Mouse (Mus musculus): Measurements from ENCODE around the gene Sh3d19.

Sh3d19 gene

DNA sequence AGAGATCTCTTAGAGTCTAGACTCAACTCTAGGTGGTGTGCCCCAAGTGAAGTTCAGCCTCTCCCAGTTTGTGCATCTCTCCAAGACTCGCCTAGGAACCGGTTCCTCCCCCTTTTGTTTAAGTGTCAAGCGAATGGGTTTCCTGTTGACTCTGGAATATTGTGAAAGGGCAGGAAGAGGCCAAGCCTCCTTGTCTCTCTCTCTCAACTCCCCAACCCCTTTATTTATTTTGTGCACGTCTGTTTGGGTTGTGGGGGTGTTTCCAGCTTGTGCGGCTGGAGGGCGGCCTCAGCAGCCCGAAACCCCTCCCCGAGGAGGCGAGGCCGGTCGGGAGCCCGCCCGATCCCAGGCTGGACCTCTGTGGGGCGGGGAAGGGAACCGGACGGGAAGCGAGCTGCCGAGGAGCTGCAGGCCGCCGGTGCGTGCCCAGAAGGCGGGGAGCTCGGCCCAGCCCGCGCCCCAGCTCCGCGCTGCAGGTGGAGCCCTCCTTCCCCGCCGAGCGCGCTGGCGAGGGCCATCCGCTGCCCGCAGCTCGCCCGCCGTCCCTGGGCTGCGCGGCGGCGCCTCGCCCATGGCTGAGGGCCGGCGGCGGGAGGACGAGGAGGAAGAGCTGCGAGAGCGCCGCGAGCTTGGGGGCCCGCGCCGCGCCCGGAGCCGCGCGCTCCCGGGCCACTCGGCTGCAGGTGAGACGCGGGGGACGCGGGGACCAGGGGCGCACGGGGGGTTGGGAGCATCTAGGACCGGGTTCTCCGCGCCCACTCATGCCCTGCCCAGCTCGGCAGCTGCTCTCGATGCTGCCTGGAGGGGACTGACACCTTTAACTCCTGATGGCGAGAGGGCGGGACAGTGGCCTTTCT lies at the start of gene Sh3d19:
Sh3d19 (plus strand) TSS at position 368 of the 857 bp plus-strand sequence.
- peak; percentile 78 to 85 for DNase-seq

- peak; percentile 53 to 61 for DNase-seq
Measured at GRCm38 (mm10) chr3:85922331-85922730, 48.6 kb upstream of the Sh3d19 start.

- no peak for DNase-seq
Measured at GRCm38 (mm10) chr3:85923343-85923742, 47.6 kb upstream of the Sh3d19 start.

DNA sequence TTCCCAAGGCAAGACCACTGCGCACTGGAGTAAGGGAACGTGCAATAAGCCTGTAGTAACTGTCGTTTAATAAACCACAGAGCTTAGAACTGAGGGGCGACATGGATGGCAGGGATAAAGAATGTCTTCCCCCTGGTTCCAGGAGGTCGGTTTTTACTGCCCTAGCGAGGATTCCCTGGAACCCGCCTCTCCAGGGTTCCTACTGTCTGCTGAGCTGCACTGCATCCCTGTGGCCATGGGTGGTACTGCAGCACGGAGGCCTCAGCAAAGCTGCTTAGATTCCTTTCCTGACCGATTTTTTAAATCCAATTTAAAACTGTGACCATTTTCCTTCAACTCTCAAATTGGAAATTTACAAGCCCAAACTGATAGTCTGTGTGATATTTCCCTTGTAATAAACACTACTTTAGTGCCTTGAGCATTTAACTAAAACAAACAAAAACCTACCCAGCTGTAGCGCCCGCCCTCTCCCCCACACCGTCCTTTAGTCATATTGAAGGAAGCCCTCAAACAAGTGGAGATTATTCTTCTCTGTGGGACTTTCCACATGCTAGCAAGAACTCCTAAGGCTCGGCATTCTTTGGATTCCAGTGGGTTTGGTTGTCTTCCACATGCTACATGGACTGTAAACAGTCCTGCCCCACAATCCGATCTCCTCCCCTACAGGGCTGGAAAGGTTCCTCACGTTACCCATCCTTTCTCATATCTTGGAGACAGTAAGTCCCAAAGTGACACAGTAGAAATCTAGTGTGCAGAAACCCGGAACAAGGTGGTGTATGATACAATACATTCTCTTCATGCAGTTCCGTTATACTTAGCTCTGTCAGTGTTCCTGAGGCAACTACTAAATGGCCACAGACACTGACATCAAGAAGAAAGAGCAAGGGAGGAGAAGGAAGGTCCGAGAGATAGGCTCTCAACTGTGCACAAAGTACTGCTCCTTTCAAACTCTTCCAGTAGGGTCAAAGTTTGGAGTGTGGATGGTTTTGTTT lies 46.7 kb upstream of the Sh3d19 start:
- DNase-seq = peak; percentile 91 to 93

DNA sequence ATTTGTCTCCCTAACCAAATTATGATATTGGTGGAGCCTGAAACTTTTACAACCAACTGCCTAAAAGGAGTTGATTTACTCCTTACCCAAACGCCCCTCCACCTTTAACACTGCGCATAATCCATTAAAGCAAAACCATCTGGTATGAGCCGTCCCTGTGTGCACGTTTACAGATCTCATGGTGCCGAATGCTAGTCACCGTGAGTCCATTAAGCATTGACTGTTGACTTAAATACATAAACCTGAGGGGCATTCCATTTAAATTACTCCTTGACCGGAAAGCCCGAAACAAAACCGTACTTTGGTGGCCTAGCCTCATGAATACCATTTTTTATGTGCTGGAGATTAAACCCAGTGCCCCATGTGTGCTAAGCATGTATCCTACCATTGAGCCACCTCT lies 43.6 kb upstream of the Sh3d19 start:
- no peak for DNase-seq

GRCm38 (mm10) chr3:85928140-85928611 lies 42.7 kb upstream of the Sh3d19 start:
- peak; percentile 16 to 54 for DNase-seq

DNA sequence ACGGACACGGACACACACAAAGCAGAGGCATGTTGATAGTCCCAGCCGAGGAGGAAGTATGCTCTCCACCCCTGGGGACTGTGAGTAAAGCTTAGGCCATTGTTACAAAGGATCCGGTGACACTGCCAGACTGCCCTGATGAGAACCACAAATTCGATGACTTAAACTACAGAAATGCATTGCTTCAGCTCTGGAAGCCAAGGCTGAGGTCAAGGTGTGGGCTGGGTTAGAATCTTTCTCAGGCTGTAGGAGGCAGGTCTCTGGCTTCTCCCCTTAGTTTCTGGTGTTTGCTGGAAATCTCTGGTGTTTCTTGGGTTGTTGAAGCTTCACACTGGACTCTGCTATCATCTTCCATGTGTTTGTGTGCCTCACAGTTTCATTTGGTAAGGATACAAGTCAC lies 41.2 kb upstream of the Sh3d19 start:
- no peak for DNase-seq

DNA sequence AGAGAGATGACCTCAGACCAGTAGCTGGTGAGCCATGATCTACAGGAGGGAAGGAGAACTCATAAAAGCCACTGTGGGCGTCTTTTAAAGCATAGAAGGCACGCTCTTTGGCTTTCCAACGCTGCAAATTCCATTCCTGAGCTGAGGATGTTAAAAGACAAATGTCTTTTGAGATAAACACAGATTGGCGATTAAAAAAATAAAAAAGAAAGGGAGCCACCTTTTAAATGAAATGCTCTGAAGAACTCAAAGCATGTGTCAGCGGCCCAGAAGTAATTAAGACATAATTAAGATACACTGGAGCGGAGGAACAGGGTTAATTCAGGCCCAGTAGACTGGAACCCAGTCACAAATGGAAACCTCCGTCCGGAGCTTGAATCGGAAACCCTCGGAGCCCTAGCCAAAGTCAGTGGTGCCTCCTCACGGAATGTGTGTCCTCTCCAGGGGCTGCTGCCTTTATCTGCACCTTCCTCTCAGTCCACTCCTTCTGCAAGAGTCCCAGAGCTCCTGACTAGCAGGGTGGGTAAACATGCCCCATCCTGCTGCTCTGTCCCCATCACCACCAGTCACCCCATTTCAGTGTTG lies 40.1 kb upstream of the Sh3d19 start:
- no peak for DNase-seq

DNA sequence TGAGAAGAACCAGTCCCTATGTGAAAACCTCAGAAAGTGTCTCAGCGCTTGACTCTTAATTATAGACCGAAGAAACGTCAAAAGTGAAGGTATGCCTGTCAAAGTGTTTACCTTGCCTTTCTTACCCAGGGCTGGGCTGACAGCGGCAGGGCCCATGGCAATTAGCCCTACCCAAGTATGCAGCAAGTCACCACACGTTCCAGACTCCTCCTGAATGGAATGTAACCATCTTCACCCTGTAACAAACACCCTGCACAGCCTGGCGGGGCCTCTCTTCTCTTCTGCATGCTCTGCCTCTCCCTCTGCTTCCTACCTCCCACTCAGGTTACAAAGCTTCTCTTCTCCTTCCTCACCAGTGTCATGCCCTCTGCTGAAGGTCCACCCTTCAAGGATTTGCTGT lies 39.0 kb upstream of the Sh3d19 start:
- DNase-seq = no peak

- DNase-seq = no peak
Measured at GRCm38 (mm10) chr3:85933586-85933985, 37.3 kb upstream of the Sh3d19 start.

DNA sequence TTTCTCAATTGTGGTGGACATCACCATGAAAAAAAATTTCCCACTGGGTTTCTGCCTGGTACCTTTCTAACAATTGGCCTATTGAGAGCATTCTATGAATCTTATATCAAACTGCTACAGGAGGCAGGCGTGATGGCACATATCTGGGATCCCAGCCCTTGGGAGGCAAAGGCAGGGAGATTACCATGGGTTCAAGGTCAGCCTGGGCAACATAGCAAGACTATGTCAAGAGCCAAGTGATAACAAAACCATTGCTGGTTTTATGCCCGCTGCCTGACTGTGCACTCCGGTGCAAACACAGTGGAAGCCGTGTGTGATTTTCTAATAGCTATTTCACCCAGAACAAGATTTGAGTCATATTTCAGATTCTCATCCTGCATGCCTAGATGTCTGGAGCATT lies 20.0 kb upstream of the Sh3d19 start:
- no peak for DNase-seq

DNA sequence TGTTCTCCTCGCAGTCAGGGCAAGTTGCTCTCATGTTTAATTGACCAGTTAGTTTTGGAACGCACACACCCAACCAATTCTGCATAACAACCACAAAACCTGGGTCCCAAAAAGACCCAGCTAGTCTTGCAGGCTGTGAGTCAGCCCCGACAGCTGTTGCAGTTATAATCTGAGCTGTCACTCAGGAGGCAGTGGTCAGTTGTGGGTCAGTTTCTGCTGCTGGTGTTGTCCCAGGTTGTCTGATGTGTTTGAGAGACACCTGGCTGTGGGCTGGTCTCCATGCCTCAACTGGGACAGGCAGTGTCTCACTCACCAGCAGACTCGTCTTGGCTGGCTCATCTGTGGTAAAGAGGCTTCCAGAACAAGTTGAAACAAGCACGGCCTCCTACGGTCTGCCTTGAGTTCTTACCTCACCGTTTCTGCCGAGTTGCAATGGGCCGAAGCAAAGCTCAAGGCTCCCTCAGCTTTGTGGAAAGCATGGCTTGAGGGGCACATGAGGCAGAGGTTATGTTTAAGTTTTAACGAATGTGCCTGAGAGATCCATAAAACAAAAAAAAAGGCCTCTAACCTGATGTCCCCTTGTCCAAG lies 18.1 kb upstream of the Sh3d19 start:
- no peak for DNase-seq

- no peak for DNase-seq
Measured at GRCm38 (mm10) chr3:85955269-85955668, 15.6 kb upstream of the Sh3d19 start.

GRCm38 (mm10) chr3:85955704-85956103 lies 15.2 kb upstream of the Sh3d19 start:
- no peak for DNase-seq

GRCm38 (mm10) chr3:85959669-85960068 lies 11.2 kb upstream of the Sh3d19 start:
- no peak for DNase-seq

- DNase-seq = no peak
Measured at GRCm38 (mm10) chr3:85961134-85961533, 9.8 kb upstream of the Sh3d19 start.

GRCm38 (mm10) chr3:85965479-85965878 lies 5.4 kb upstream of the Sh3d19 start:
- DNase-seq = no peak

GRCm38 (mm10) chr3:85969040-85969439 lies 1.9 kb upstream of the Sh3d19 start:
- DNase-seq = no peak

- peak in 1 of 2 experiments; percentile 36 for DNase-seq
Measured at GRCm38 (mm10) chr3:85971599-85971975, 678 bp downstream of the Sh3d19 start.

GRCm38 (mm10) chr3:85973376-85974140 lies 2.6 kb downstream of the Sh3d19 start:
- DNase-seq = no peak

DNA sequence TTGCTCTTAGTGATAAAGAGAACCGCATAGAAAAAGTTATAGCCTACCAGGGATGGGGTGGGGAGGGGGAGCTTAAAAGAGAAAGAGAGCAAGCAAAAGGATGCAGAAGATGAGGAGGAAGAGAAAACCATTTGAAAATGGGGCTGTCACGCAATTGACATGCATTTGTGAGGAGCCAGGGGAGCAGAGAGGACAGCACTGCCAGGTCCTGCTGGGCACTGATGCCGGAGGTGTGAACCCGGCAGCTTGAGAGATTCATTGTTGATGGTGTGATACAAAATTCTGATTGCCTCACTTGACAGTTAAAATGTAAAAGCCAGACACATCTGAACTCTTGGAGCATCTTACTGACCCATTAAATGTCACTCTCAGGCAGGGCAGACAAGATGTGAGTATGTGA lies 3.5 kb downstream of the Sh3d19 start:
- DNase-seq = peak; percentile 43 to 54

DNA sequence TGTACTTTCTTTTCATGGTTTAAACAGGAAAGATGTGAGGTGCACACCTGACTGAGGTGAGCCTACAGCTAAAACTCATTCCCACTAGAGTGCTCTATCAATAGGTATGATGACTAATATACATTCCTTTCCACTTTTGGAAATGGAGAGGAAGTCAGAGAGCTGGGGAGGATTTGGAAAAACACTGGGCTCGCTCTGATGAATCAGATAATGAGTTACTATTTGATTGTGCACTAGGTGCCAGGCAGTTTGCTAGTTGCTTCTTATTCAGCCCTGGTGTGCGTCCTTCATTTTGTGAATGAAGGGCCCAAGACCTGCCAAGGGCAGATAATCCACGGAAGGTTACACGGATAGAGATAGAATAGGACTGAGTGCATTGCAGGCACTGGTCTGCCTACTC lies 9.1 kb downstream of the Sh3d19 start:
- no peak for DNase-seq

All from cerebellum, postnatal 10 days (tissue).